Mouse (Mus musculus) mesoderm, embryonic 11.5 days (tissue): Measurements from ENCODE around the gene Mtcl1.
"Not testable (repeated sequence)": the region's sequence is repeated elsewhere in the genome, so short reads cannot be mapped to it uniquely, and the experiment has no call there.

ENCODE experiments used
- DNase-seq: peaks from one replicate; pipeline ENCODE4 v3.0.0-alpha.2; 2012; ENCODE audit warnings: low read depth, low spot score

Mtcl1 gene

DNA sequence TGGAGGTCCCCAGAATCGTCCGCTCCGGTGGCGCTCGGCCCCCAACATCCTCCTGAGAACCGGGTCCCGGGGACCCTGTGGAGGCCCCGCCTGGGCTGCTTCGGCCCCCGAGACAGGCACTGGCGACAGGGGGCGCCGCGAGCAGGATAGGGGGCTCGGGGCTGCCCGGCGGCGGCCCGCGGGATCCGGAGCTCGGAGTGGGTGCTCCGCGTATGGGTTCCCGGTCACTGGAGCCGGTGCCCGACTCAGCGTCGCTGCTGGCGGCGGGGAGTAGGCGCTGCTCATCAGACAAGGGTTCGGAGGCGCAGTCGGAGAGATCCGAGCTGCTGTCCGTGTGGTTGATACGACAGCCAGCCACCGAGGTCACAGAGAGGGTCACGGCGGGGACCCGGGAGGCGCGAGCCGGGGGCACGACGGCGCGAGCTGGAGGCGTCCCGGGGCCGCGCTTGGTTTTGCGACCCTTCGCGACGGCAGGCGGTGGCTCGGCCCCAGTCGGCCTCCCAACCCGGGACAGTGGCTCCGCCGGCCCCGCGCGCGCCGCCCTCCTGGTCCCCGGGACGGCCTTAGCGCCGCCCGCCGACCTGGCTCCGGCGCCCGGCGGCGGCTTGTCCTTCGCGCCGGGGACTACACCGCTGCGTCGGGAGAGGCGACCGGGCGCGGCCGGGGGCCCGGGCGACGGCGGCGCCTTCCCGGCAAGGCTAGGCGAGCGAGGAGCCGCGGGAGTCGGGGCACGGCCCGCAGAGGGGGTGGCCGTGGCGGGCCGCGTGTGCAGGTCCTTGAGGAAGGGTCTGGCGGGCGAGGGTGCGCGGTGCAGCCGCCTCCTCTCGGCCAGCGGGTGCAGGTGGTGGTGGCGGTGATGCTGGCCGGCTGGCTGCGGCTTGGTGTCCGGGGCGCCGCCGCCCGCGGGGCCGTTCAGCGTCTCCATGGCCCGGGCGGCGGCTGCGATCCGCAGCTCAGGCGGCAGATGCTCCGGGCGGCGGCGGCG is 837 bp downstream of the Mtcl1 start:
- DNase-seq, result no peak

DNA sequence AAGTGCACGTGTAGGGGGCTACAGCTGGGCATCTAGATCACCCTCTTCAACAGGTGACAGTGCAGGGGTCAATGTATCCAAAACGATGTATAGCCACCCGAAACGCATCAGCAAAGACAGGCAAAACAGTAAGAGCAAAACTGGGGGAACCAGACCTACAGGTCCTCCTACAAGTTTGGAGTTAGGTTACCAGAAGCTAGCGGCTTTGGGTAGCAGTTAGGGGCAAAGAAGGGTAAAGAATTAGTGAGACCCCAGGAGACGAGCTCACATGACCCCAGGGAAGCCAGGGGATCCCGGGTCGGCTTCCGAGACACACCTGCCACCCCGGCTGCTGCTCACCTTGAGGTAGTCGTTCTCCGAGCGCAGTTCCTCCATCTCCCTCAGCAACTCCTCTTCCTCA is 1.6 kb downstream of the Mtcl1 start:
- DNase-seq, result no peak

DNA sequence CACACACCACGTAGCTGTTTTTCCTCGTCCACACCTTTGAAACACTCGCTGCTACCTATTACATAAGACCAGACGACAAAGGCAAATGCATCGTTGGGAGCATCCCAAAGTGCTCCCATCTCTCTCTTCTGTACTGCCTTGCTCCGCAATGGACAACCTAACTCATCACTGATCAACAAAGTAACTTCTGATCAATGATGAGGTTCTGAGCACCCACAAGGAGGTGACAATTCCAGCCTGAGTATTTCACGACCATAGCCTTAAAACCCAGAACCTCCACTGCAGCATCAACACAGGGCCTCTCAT is 2.6 kb downstream of the Mtcl1 start:
- DNase-seq, result no peak

DNA sequence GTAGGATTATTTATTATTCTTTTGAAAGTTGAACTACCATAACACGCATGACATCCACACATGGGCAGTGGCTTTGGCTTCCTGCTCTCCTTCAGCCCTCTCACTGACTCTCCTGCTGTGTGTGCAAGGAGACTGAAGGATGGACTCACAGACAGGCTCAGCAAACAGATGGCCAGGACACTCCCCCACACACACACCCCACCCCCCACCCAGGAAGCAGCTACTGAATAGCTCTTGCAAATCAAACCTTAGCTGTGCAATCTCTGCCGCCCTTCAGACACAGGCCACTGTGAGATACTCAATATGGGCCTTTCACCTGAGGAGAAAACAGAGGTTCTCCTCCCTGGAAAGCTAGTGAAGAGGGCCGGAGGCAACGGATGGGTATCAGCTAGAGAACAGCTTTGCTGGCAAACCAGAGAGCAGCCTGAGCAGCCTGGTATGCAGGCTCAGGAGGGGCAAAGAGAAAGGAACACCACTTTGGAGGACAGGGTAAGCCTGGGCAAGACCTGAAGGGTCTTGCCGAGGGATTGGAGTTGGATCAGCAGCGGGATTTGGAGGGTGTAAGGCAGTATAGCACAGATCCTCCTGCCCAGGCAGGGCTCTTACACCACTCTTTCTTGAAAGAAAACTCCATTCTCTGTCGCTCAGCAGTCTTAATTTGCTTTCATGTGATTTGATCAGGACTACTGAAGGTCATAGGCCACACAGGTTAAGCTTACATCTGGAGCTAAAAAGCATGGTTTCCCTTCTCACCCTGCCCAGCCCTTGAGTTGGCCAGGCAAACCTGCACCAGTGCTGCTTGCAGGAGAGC is 3.1 kb downstream of the Mtcl1 start:
- no peak for DNase-seq

DNA sequence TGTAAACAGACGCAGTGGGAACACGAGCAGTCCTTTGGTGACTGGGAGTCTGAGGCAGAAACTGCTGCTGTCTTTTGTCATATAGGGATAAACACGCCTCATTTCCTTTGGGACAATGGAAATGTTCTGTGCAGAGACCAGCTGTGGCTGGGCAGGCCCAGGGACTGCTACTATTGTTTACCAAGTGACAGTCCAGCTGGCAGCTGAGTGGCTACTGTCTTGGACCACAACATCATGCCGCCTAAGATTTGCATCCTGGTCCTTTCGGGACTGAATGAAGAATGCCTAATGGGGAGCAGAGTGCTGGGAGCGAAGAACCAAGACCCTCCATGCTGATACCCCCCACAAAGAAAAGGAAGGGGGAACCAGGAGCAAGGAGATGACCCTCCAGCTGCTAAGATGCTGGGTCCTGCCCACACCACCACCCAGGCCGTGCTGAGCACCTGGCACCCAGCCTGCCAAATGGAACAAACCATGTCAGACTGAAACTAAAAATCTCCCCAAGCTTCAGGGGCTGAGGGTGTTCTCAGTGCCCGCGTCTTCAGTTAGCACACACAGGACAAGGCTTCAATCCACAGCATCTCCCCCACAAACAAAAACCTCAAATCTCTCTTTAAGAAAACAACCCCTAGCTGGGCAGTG is 5.4 kb downstream of the Mtcl1 start:
- DNase-seq, result peak; percentile 62

DNA sequence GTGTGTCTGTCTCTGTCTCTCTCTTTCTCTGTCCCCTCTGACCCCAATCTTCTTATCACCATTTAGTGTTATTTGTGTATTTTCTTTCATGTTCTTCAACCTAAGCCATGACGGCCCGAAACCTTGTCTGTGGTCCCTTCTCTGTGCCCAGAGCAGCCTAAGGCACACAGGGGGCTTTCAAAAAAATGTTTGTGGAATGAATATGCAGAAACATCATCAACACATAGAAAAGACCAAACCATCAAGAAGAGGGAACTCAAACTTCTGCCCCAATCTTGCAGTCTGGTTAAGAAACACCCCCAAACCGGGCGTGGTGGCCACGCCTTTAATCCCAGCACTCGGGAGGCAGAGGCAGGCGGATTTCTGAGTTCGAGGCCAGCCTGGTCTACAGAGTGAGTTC is 9.7 kb downstream of the Mtcl1 start:
- DNase-seq, result no peak

DNA sequence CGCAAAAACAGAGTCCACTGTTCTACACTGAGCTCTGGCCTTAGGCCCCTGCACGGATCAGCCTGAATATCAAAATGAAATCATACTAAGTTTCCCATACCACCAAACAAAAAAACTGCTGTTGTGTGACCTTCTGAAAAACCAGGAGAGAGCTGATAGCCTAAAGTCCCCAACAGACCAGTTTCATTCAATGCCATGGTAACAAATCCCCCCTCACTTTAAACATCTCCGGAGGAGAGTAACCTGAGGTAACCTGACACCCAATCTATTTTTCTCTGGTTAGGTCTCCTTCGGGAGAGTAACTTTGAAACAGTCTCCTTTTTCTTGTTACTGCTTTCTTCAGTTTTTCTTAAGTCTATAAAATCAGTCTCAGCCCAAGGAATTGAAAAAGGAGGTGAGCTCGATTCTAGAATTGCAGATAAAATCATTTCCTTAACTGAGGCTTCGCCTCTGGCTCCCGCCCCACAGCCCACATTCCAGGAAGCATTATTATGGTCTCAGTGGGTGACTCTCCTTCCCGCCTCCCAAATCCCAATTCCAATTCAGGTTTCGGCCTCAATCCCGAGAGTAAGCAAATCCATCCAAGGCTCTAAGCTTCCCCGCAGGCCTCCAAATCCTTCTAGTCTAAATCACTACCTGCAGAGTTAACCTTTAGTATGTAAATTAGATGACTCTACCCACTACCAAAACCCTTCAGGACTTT is 10.3 kb downstream of the Mtcl1 start:
- DNase-seq, result no peak

DNA sequence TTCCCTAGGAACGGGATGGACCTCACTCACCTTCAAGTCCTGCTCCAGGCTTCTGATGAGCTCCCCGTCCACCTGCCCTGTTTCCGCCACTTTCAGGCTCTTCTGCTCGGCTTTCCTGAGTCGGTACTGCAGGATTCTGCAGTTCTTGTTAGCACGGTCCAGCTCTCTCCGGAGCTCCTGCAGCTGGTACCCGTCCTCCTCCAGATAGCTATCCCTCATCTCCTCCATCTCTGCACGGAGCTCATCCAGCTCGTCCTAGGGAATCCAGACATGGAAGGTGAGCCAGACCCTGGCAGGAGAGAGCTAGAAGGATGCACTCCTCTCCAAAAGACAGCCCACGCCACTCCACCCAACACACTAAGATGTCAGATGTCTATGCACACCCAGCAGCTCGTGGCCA is 11.4 kb downstream of the Mtcl1 start:
- no peak for DNase-seq

DNA sequence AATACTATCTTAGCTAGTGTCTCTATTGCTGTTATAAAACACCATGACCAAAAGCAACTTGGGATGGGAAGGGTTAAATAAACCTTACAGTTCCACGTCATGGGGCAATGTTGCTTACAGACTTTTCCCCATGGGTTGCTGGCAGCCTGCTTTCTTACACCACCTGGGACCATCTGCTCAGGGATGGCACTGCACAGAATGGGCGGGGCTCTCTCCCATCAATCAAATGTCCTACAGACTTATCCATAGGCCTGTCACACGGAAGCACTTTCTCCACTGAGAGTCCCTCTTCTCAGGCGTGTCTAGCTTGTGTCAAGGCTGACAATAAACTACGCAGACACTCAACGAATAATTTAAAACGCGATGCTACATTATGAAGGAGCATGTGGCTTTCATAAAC is 12.7 kb downstream of the Mtcl1 start:
- no peak for DNase-seq

DNA sequence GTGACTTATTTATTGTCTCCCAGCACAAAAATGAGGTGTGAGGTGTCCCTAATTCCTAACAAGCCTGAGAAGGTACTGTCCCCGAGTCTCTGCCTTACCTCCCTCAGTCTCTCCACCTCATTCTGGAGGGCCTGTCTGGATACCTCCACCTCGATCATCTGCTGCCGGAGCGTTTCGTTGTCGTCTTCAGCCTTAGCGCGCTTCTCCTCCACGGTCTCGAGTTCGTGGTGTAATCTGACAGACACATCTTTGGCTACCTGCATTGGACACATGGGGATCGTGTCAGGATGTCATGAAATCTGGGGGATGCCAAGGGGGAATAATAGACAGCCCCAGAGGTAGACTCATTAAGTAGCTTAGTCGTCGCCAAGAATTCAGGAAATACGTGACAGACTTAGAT is 13.6 kb downstream of the Mtcl1 start:
- no peak for DNase-seq

DNA sequence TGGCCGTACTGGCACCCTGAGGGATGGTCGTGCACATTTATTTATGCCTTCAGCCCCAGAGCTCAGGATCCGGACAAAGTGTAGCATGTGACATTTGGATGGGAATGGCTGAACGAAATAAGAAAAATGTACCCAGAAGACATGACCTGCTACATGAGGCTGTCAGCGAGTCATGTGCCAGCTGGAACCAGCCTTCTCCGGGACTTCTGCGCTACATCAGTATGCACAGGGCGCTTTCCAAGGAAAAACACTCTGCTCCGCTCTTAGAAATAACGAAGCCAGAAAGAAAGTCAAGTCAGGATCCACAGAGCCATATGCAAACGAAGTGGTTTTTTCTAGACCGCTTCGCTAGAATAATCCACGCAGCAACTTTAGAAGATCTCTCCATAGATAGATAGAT is 14.5 kb downstream of the Mtcl1 start:
- DNase-seq, result no peak

DNA sequence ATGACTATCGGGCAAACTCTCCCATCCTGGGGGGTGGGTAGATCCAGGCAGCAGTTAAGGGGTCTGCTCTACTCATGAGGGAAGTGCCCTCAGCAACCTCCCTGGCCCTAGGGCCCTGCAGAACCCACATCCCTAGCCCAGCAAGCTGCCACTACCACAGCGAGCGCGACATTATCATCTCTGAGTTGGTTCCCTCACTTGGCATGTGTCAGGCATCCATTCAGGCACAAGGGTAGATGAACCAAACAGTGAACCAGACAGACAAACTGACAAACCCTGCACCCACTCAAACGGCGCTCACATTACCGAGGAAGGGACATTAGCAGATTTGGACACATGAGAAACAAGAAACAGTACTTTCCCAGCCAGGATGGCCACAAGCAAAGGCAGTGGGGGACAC is 15.0 kb downstream of the Mtcl1 start:
- no peak for DNase-seq

DNA sequence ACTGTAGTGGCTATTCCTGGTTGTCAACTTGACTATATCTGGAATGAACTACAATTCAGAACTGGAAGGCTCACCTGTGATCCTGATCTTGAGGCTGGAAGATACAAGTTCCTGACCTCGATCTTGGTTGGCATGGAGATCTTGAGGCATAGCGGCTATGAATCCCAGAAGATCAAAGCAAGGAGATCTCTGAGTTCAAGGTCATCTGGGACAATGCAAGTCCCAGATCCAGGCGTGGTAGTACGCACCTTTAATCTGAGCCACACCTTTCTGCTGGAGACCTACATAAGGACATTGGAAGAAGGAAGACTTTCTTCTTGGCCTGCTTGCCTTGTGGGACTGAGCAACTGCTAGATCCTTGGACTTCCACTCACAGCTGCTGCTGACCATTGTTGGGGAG is 24.9 kb downstream of the Mtcl1 start:
- not testable (repeated sequence) for DNase-seq

DNA sequence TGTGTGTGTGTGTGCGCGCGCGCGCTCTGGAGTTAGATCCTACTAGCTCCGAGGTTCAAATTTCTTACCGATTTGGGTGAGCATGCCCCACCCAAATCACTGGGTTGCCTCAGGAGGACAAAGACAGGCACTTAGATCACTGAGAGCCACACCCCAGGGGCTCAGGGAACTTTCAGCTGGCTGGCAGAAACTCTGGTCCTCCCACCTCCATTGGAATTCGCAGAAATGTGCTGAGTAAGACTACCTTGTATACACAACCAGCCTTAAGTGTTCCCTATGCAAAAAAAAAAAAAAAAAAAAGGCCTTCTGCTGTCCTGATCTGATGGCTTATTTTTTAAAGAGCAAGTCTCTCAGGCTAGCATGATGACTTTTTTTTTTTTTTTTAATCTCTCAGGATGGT is 30.1 kb downstream of the Mtcl1 start:
- DNase-seq, result peak; percentile 31

DNA sequence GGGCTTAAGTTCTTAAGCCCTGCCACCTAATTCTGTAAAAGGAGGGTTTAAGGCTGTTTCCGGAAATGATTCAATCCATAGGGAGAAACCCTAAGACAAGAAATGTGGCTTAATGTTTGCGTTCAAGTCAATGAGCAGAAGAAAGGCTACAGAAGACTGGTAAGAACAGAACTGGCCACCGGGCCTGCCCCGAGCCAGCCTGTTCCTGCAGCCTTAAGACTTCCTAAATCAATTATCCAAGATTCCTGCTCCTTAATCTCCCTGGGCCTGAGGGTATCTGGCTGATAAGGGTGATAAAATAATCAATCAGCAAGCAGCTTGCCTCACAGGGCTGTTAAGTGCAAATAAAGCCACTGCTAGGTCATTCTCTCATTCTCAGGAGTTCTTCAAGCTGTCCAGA is 31.8 kb downstream of the Mtcl1 start:
- DNase-seq, result no peak

DNA sequence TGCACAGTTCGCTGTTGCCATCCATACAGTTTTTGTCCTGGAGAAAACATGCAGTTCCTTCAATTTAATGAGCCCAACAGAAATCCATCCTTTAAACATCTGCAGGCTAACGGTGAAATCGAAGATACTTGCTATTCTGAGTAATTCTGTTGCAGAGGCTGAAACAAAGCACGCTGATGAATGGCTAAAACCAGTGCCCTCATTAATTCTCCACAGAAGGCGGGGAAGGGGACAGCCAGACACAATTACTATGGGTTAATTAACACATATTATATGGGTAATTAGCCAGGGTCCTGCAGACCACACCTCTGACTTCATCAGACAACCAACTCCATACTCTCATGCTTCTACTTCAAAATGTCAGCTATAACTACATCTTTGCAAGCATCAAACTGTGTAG is 32.2 kb downstream of the Mtcl1 start:
- no peak for DNase-seq

DNA sequence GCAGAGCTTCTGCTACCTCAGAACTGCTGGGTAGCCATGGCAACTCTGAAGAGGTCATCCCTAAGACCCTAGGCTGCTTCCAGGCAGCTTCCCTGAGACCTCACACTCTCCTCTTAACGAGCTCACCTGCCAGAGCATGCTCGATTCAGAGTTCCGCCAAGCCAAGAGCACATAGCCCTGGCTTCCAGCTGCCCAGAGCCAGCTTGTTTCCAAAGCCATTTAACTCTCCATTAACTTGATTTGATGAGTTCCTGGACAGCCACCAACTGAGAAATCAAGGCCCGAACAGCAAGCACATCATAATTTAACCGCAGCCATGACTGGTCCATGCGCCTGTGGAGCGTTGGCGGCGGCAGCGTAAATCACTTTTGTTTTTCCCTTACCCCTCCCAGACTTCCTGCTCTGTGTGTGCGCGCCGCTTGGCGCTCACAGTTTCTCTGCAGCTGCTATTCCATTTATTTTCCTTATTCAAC is 32.7 kb downstream of the Mtcl1 start:
- DNase-seq, result peak; percentile 81

DNA sequence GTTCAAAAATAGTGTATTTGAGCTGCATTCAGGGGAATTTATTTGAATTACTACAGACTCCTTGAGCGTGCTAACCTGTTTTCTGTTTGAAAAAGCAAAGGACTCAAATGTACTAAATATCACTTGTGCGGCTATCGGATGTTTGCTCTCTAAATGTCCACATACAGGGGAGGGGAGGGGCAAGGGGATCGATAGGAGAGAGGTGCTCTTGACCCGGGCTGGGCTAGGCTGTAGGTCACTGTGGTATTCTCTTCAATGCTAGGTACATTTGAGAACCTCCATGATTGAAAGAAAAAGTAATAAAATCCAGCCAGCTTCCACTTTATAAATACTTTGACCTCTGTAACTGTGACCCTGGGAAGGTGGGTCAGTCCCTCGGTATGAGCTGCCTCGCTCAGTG is 33.1 kb downstream of the Mtcl1 start:
- DNase-seq, result no peak

DNA sequence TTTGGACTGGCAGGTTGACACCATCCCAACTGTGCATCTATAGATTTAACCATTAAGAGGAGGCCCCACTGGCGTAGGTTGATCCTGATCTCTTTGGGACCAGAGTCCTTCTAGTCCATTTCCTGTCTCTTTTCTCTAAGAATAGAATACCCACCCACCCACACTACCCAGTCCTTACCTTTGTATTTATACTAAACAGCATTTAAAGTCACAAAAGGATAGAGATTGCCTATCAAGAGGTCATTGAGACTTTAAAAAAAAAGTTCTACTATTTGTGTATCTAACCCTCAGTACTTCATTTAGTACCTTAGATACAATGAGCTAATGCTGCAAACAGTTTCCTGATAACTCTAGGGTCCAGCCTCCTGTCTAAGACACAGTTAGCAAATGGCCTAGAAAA is 35.2 kb downstream of the Mtcl1 start:
- no peak for DNase-seq

DNA sequence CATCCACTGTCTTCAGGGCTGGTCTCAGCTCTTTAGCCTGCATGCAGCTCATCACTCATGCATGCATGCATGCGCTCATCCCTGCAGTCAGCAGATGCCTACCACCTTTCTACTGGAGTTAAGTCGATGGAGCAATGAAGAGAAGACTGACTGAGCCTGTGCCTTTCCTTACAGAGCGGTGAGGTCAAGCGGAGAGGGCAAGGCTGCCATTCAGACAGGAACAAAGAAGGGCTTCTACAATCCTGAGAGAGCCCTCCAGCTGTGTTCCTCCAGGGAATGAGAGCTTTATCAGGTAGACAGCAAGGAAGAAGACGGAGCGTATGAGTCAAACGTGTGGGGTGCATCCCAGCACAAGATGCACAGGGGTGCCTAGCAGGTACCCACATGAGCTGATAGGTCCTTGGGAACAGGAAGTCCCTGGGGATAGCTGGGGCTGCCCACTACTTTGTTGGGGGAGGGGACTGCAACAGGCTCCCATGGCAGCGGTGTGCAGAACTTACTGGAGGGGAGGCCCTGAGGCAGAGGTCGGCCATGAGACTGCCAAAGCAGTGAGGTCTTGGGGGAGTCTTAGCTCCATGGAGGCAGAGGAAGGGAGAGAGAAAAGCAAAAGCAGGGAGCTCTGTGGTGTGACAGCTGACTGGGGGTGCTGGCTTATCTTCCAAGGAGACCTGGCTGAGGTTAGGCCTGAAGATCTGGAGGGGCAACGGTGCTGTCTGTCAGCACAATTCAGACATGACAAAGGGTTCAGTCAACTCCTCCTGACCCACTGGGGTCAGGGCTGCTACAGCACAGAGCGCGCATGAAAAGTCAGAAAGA is 37.2 kb downstream of the Mtcl1 start:
- DNase-seq, result peak; percentile 73

DNA sequence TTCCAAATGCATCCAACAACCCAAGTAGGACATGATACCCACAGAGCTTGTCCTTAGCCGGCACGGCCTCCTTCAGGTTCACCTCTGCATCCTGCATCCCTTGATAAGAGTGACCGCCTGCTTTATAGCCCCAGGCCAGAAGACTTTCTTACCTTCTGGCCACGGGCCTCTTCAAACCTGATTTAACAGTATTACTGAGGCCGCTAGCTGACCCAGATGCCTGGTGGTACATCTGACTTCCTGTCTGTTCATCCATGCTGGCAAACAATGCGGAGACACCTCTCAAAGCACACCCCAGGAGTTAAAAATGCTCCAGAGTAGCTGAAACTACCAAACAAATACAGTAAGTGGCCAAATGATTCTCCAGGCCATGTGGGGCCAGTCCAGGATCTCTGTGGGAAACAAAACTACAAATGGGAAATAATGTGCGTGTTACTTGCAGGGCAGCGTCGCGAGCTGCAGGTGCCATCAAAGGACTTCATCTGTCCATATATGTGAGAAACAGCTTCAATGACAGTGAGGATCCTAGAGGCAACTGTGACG is 38.6 kb downstream of the Mtcl1 start:
- DNase-seq, result no peak
